Mouse (Mus musculus) gastrocnemius, adult 18-20 months (tissue): ENCODE measurements around the gene Gp5. TPM values are rescaled to one million over a fixed set of nuclear protein-coding genes. Genes with fewer than 3 reads are reported as not detected.
"Not testable (repeated sequence)": the region's sequence is repeated elsewhere in the genome, so short reads cannot be mapped to it uniquely, and the experiment has no call there.

Experiments
- DNase-seq: peaks from one replicate; pipeline ENCODE4 v3.0.0; 2021; ENCODE audit warnings: low spot score
- long read RNA-seq, 2 experiments: library from polyadenylated mRNA; stranded (forward); transcript quantifications; one replicate each; pipeline ENCODE4 v2.0.0; 2021
- total RNA-seq, 2 experiments: library from RNA; stranded (reverse); gene quantifications; 2 replicates each; pipeline ENCODE4 v1.2.3; 2021

Gene Gp5
- total RNA-seq, result not detected
- long read RNA-seq, experiment 1, result 0 reads
- long read RNA-seq, experiment 2, result 0 reads

GRCm38 (mm10) chr16:30310647-30311046 is at the start of gene Gp5:
Gene Gp5 (minus strand): TSS chr16:30310779.
- DNase-seq, result no peak

GRCm38 (mm10) chr16:30353489-30353888 is 42.9 kb upstream of the Gp5 start:
- DNase-seq, result not testable (repeated sequence)

GRCm38 (mm10) chr16:30314236-30314635 is 3.7 kb upstream of the Gp5 start:
- no peak for DNase-seq

- DNase-seq, result no peak
Measured at GRCm38 (mm10) chr16:30310171-30310515, 436 bp downstream of the Gp5 start.

GRCm38 (mm10) chr16:30309395-30310170 is 996 bp downstream of the Gp5 start:
- no peak for DNase-seq

- DNase-seq, result peak; percentile 15
Measured at GRCm38 (mm10) chr16:30308616-30309394, 1.8 kb downstream of the Gp5 start.

GRCm38 (mm10) chr16:30307961-30308615 is 2.5 kb downstream of the Gp5 start:
- no peak for DNase-seq

- no peak for DNase-seq
Measured at GRCm38 (mm10) chr16:30307306-30307705, 3.3 kb downstream of the Gp5 start.

GRCm38 (mm10) chr16:30306102-30306501 is 4.5 kb downstream of the Gp5 start:
- no peak for DNase-seq

- no peak for DNase-seq
Measured at GRCm38 (mm10) chr16:30304236-30304635, 6.3 kb downstream of the Gp5 start.

- no peak for DNase-seq
Measured at GRCm38 (mm10) chr16:30303411-30303810, 7.2 kb downstream of the Gp5 start.

- DNase-seq, result no peak
Measured at GRCm38 (mm10) chr16:30302686-30303085, 7.9 kb downstream of the Gp5 start.

- DNase-seq, result no peak
Measured at GRCm38 (mm10) chr16:30299711-30300277, 10.8 kb downstream of the Gp5 start.

- no peak for DNase-seq
Measured at GRCm38 (mm10) chr16:30297450-30297849, 13.1 kb downstream of the Gp5 start.

- no peak for DNase-seq
Measured at GRCm38 (mm10) chr16:30296601-30297275, 13.8 kb downstream of the Gp5 start.

- DNase-seq, result no peak
Measured at GRCm38 (mm10) chr16:30295106-30295505, 15.5 kb downstream of the Gp5 start.

GRCm38 (mm10) chr16:30290436-30290835 is 20.1 kb downstream of the Gp5 start:
- no peak for DNase-seq

- DNase-seq, result no peak
Measured at GRCm38 (mm10) chr16:30285701-30286100, 24.9 kb downstream of the Gp5 start.

GRCm38 (mm10) chr16:30283743-30284337 is 26.7 kb downstream of the Gp5 start:
- no peak for DNase-seq

- no peak for DNase-seq
Measured at GRCm38 (mm10) chr16:30282844-30283495, 27.6 kb downstream of the Gp5 start, which contains the start of gene Lrrc15. Gene Lrrc15 (minus strand): TSS chr16:30283256.
